26 mouse cellular contexts compared by ENCODE assay signal in the genomic region with DNA sequence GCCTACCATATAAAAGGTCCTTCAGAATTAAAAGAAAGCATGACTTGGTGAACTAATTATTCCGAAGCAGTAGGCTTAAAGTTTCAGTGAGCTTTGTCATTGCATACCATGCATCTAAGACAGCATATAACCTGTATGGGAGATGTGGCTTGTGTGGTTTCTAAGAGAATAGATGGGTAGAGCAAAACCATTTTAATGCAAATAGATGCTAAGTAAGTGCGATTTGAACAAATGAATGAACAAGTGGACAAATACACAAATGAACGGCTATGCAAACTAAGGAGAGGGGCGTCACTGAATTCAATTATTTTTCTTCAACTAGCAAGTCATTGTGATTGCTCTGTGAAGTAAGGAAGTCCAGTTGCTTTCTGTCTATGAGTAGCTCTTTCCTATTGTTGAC.
"Had no signal": no experiment of that assay in that cellular context is flagged by ENCODE, and none has a peak within 500 bp of the region (broad histone marks: within the 10 kb centered on the region; RNA-seq: fewer than 3 reads in every experiment).

No protein-coding gene starts in this region.

- H3K4me1 ChIP-seq: liver, embryonic 12.5 days; liver, embryonic 15.5 days; lung, embryonic 15.5 days; megakaryocyte, embryonic 14.5 days; neural tube, embryonic 13.5 days had no signal

- ATAC-seq: liver, embryonic 12.5 days had no signal

- H3K36me3 ChIP-seq: limb, embryonic 10.5 days; limb, embryonic 13.5 days; liver, embryonic 12.5 days; liver, embryonic 15.5 days; lung, embryonic 15.5 days; midbrain, embryonic 10.5 days; neural tube, embryonic 13.5 days had no signal

- DNase-seq: kidney, adult 8-10 months; kidney, postnatal 25 days; layer of hippocampus, adult 9-11 months; liver; lung, adult 18-20 months; lung, postnatal 10 days; lung, postnatal 36 days; midbrain, embryonic 14.5 days; right cerebral cortex, adult 18-20 months; right cerebral cortex, postnatal 14 days; right cerebral cortex, postnatal 4 days; thymus, adult 2 months; thymus, postnatal 14 days; thymus, postnatal 4 days had no signal

- H3K27ac ChIP-seq: kidney, postnatal 0 days; layer of hippocampus, adult 2 months; limb, embryonic 10.5 days; limb, embryonic 13.5 days; liver, embryonic 12.5 days; liver, embryonic 15.5 days; lung, embryonic 15.5 days; midbrain, embryonic 10.5 days; neural tube, embryonic 13.5 days; stomach, postnatal 0 days had no signal

- H3K9ac ChIP-seq: limb, embryonic 13.5 days; liver, embryonic 12.5 days; liver, embryonic 15.5 days; lung, embryonic 15.5 days; neural tube, embryonic 13.5 days had no signal

- H3K27me3 ChIP-seq: limb, embryonic 13.5 days; liver, embryonic 12.5 days; liver, embryonic 15.5 days; lung, embryonic 15.5 days; megakaryocyte, embryonic 14.5 days; neural tube, embryonic 13.5 days had no signal

- H3K4me3 ChIP-seq: layer of hippocampus, adult 2 months; limb, embryonic 10.5 days; limb, embryonic 13.5 days; liver, embryonic 12.5 days; liver, embryonic 15.5 days; lung, embryonic 15.5 days; megakaryocyte, embryonic 14.5 days; midbrain, embryonic 10.5 days; myocyte; neural tube, embryonic 13.5 days had no signal

- H3K9me3 ChIP-seq: limb, embryonic 10.5 days; limb, embryonic 13.5 days; liver, embryonic 12.5 days; liver, embryonic 15.5 days; lung, embryonic 15.5 days; midbrain, embryonic 10.5 days; neural tube, embryonic 13.5 days had no signal

- H3K4me2 ChIP-seq: limb, embryonic 13.5 days; liver, embryonic 12.5 days; liver, embryonic 15.5 days; lung, embryonic 15.5 days; neural tube, embryonic 13.5 days had no signal
